Mouse (Mus musculus) G1E (cell line): ENCODE data around the gene Arhgap45.
"Not testable (repeated sequence)": the region's sequence is repeated elsewhere in the genome, so short reads cannot be mapped to it uniquely, and the experiment has no call there.

Experiments used
- CTCF ChIP-seq: IDR thresholded peaks from 2 replicates; pipeline ENCODE4 v1.5.1; 2012; ENCODE audit warnings: low read depth, low read length, inconsistent platforms, mixed read lengths
- GATA1 ChIP-seq: IDR thresholded peaks from 2 replicates; pipeline ENCODE4 v1.6.1; 2012; ENCODE audit warnings: borderline replicate concordance, low read length, inconsistent platforms, mixed read lengths
- POLR2AphosphoS5 ChIP-seq: IDR thresholded peaks from 2 replicates; pipeline ENCODE4 v1.6.1; 2012; ENCODE audit warnings: low read depth, low read length, inconsistent platforms; ENCODE audit not compliant: insufficient replicate concordance
- TAL1 ChIP-seq: conservative IDR thresholded peaks from 2 replicates; pipeline ENCODE4 v1.6.1; 2012; ENCODE audit warnings: low read depth, low read length, inconsistent platforms, mixed read lengths

- TF ChIP-seq POLR2AphosphoS5, GATA1, CTCF, TAL1: not testable (repeated sequence)
Measured at GRCm38 (mm10) chr10:80045364-80045763, 28.9 kb downstream of the Arhgap45 start.
